Mouse (Mus musculus) hindbrain, embryonic 13.5 days (tissue): ENCODE results near the gene Akap6. TPM values are rescaled to one million over a fixed set of nuclear protein-coding genes. Genes with fewer than 3 reads are reported as not detected.

Source experiments
- ATAC-seq: fragments of 200-750 bp; cut with Nextera tagmentation; 2 replicates; pipeline ENCODE4 v1.8.0; 2017; ENCODE audit warnings: moderate TSS enrichment; ENCODE audit not compliant: low FRiP score
- H3K27ac ChIP-seq: fragments of 300-500 bp; sonication (generic); 2 replicates; pipeline ENCODE4 v1.5.1; 2015; ENCODE audit warnings: inconsistent platforms, mild to moderate bottlenecking, moderate library complexity
- H3K27me3 ChIP-seq: fragments of 300-500 bp; sonication (generic); 2 replicates; pipeline ENCODE4 v1.6.1; 2015; ENCODE audit warnings: mild to moderate bottlenecking, inconsistent platforms
- H3K36me3 ChIP-seq: fragments of 300-500 bp; sonication (generic); 2 replicates; pipeline ENCODE4 v1.6.1; 2015; ENCODE audit warnings: mild to moderate bottlenecking, inconsistent platforms
- H3K4me1 ChIP-seq: fragments of 300-500 bp; sonication (generic); replicated peaks from 2 replicates; pipeline ENCODE4 v1.6.1; 2015; ENCODE audit warnings: inconsistent platforms
- H3K4me2 ChIP-seq: fragments of 300-500 bp; sonication (generic); 2 replicates; pipeline ENCODE4 v1.6.1; 2015; ENCODE audit warnings: inconsistent platforms, mild to moderate bottlenecking, moderate library complexity
- H3K4me3 ChIP-seq: fragments of 300-500 bp; sonication (generic); 2 replicates; pipeline ENCODE4 v1.5.1; 2015; ENCODE audit warnings: mild to moderate bottlenecking, inconsistent platforms
- H3K9ac ChIP-seq: fragments of 300-500 bp; sonication (generic); 2 replicates; pipeline ENCODE4 v1.6.1; 2015; ENCODE audit warnings: mild to moderate bottlenecking, inconsistent platforms
- H3K9me3 ChIP-seq: fragments of 300-500 bp; sonication (generic); 2 replicates; pipeline ENCODE4 v1.6.1; 2016; ENCODE audit warnings: inconsistent platforms
- WGBS: fragments of 180-500 bp; shearing (Covaris S2); methylation state at CpG from one replicate; pipeline ENCODE4 v1.1.7; 2015; 5-methylcytosine and 5-hydroxymethylcytosine counted together
- polyA plus RNA-seq: library from polyadenylated mRNA; unstranded; fragments of >200 nt; fragmentation: Nextera tagmentation; extraction: Ambion mirVana; gene quantifications from 2 replicates; pipeline ENCODE4 v1.2.1, GENCODE M21; 2015

Gene Akap6
- polyA plus RNA-seq, 1 experiment from 2014 or later: 31.3 TPM

DNA sequence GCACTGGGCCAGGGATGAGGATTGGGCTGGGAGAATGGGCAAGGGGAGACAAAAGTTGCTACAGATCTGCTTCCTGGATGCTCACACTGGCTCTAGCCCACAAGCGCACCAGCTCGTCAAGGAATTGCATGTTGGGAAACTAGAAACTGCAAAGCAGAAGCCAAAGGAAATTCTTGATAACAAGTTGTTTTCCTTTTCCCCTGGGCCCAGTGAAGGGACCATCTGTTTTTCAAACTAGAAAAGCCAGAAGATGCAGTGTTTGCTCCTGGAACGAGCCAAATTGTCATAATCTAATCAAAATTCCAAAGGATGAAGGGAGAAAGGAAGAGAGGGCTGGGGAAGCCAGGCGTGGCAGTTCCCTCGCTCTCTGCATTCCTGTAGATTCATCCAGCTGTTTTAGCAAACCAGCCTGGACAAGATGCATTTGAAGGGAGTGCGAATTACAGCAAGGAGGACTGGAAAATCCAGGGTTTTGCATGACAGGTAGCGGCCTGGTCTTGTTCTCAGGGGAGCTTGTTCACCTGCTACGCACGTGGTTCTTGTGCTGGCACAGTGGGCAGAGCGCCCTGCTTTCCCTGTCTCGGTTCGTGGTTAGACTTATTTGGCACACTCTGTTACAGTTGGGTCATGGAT is 136.8 kb downstream of the Akap6 start:
- 59% methylated on average over 12 of the region's 12 CpGs for WGBS
- H3K36me3 ChIP-seq: no peaks in the 10 kb centered on the region
- no peaks in the 10 kb centered on the region for H3K27me3 ChIP-seq
- peak overlapping the region; percentile 84 for H3K27ac ChIP-seq
- peaks cover 47% of the 10 kb centered on the region for H3K4me1 ChIP-seq
- H3K9me3 ChIP-seq: no peaks in the 10 kb centered on the region
- H3K9ac ChIP-seq: no peak overlapping the region
- no peak overlapping the region for H3K4me2 ChIP-seq
- ATAC-seq: peak; percentile 31; the same call in 1 of the 2 replicates
- no peak overlapping the region for H3K4me3 ChIP-seq

DNA sequence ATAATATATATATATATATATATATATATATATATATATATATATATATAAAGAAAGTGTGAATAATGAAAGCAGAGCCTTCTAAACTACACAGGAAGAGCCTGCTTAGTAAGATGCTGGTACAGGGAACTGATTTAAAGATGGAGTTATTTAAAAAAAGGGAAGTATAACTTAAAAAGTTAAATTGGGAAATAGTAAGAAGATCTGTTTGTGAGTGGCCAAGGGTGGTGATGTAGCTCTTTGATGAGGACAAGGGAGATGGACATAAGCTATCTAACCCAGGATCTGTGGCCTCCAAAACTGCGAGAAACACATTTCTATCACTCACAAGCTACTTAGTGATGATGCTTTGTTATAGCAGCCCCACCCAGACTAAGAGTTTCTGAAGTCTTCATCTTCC is 146.8 kb downstream of the Akap6 start:
- H3K4me1 ChIP-seq: peaks cover 28% of the 10 kb centered on the region
- H3K9me3 ChIP-seq: no peaks in the 10 kb centered on the region
- no peaks in the 10 kb centered on the region for H3K27me3 ChIP-seq
- no peak overlapping the region for H3K4me2 ChIP-seq
- H3K4me3 ChIP-seq: no peak overlapping the region
- no peak overlapping the region for H3K9ac ChIP-seq
- ATAC-seq: no peak
- no peak overlapping the region for H3K27ac ChIP-seq
- WGBS: 97% methylated on average over 1 of the region's 1 CpGs
- no peaks in the 10 kb centered on the region for H3K36me3 ChIP-seq

DNA sequence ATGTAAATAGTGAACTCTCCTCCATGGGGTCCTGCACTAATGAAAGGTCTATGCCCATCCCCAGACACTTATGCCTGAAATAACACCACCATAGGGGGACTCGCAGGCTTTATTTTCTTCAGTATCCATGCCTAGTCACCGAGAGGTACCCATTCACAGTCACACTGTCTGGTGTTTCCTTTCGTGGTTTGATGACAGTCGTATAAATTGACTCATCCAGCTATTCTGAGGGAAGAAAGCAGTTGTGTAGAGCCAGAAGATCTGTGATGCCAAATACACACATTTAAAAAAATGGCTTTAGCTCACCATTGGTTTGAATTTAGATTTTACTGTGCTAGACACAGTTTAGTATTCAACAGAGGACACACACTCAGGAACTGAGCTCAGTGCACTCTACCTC is 147.8 kb downstream of the Akap6 start:
- H3K4me2 ChIP-seq: no peak overlapping the region
- no peak overlapping the region for H3K9ac ChIP-seq
- 82% methylated on average over 4 of the region's 4 CpGs for WGBS
- H3K9me3 ChIP-seq: no peaks in the 10 kb centered on the region
- H3K4me3 ChIP-seq: no peak overlapping the region
- peak overlapping the region; percentile 50; the same call in 1 of the 2 replicates for H3K27ac ChIP-seq
- ATAC-seq: no peak
- no peaks in the 10 kb centered on the region for H3K36me3 ChIP-seq
- H3K4me1 ChIP-seq: peaks cover 32% of the 10 kb centered on the region
- H3K27me3 ChIP-seq: no peaks in the 10 kb centered on the region

DNA sequence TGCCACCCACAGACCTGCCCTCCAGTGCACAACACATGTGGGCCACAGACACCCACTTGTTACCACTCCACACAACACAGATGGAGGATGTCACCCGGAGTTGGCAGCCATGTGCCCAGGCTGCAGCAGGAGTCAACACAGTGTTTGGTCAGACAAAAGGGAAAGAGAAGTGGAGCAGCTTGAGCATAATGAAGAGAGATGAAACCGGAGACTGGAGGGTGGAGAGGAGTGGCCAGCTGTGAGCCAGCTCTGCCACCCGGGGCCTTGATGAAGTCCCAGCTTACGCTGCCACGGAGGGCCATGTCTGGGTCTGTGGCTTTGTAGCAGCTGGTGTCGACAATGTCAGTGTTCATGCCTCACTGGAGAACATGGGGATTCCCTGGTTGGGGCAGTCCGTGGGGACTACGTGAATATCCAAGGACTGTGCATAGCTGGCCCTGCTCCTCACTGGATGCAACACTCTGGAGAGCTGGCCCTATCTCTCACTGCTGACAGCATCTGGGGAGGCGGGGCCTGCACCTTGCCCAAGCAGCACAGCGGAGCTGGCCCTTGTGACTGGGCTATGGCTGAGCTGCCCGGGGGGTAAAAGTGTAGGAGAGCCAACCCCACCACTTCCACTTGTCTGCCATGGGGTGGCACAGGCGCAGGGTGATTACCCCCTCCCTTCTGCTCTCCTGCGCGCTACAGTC is 148.8 kb downstream of the Akap6 start:
- ATAC-seq: peak; percentile 91
- Histone ChIP-seq H3K27me3 (no peaks in the 10 kb centered on the region), H3K4me1 (peaks cover 32% of the 10 kb centered on the region), H3K4me2 (no peak overlapping the region), H3K27ac (peak overlapping the region; percentile 65), H3K9ac (no peak overlapping the region), H3K9me3 (no peaks in the 10 kb centered on the region), H3K4me3 (no peak overlapping the region), H3K36me3 (no peaks in the 10 kb centered on the region)
- WGBS: 33% methylated on average over 14 of the region's 14 CpGs

DNA sequence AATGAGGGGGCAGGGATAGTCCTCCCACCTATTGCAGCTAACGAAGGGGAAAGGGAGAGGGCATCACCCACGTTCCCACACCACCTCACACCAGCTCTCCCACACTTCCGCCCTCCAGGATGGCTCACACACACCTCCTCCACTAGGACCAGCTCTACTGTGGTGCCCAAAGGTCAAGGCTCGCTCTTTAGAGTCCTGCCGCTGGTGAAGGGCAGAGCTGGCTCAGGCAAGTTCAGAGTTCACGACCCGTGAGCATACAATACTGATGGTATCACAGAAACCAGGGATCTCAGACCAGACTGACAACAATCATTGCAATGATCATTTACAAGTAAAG is 149.3 kb downstream of the Akap6 start:
- WGBS: 52% methylated on average over 7 of the region's 7 CpGs
- Histone ChIP-seq H3K4me1 (peaks cover 36% of the 10 kb centered on the region), H3K27me3 (no peaks in the 10 kb centered on the region), H3K9me3 (no peaks in the 10 kb centered on the region), H3K27ac (peak overlapping the region; percentile 65), H3K36me3 (no peaks in the 10 kb centered on the region), H3K9ac (no peak overlapping the region), H3K4me2 (no peak overlapping the region), H3K4me3 (no peak overlapping the region)
- peak; percentile 49 for ATAC-seq

DNA sequence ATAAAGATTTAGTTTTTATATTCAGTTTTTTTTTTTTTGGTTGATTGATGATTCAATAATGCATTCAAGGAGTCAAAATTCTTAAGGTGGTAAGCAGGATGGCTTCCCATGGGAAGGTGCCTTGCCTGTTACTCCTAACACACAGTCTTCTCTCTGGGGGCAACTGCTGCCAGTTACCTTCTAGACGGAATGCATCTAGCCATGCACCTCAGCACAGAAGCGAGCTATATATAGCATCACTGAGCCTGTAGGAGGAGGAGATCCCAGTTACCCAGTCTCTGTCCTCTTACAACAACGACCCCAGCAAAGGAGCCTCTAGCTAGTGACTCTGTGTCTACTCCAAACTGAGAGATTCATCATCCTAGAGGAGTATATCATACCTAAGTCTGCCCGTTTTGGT is 150.1 kb downstream of the Akap6 start:
- Histone ChIP-seq H3K9me3 (no peaks in the 10 kb centered on the region), H3K4me2 (no peak overlapping the region), H3K4me1 (peaks cover 43% of the 10 kb centered on the region), H3K27ac (no peak overlapping the region), H3K36me3 (no peaks in the 10 kb centered on the region), H3K27me3 (no peaks in the 10 kb centered on the region), H3K9ac (no peak overlapping the region), H3K4me3 (no peak overlapping the region)
- no peak for ATAC-seq
- WGBS: 80% methylated on average over 4 of the region's 4 CpGs

DNA sequence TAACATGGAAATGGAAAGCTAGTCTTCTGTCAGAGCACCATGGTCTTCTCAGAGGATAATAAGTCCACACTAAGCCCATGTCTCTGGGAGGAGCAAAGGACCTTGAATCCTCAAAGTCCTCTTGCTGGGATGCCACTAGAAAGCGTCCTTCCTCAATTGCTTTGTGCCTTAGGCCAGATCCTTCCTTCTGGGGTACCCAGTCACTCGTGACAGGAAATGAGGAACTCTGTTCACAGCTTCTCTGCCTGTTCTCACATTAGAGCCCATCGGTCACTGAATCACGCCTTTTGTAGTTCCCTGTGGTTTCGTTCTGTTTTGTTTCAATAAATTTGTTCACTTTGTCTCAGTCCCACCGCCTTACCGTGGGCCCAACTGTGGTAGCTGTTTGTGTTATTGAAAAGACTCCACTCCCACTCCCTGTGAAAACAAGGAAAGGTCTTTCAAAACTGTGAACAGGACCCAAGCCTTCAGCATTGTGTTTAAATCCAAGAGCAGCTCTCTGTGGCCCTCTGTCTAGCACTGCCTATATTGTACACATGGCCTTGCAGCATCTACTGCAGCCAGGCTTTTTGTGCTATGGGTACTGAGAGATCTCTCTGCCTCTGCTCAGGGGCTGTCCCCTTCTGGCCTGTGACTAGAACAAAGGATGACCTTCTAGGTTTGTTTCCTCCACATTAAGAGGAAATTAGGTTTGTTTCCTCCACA is 151.3 kb downstream of the Akap6 start:
- Histone ChIP-seq H3K4me3 (no peak overlapping the region), H3K9ac (no peak overlapping the region), H3K9me3 (no peaks in the 10 kb centered on the region), H3K36me3 (no peaks in the 10 kb centered on the region), H3K27me3 (no peaks in the 10 kb centered on the region), H3K27ac (peak overlapping the region; percentile 52; the same call in 1 of the 2 replicates), H3K4me1 (peaks cover 44% of the 10 kb centered on the region), H3K4me2 (no peak overlapping the region)
- ATAC-seq: no peak
- 50% methylated on average over 7 of the region's 7 CpGs for WGBS

DNA sequence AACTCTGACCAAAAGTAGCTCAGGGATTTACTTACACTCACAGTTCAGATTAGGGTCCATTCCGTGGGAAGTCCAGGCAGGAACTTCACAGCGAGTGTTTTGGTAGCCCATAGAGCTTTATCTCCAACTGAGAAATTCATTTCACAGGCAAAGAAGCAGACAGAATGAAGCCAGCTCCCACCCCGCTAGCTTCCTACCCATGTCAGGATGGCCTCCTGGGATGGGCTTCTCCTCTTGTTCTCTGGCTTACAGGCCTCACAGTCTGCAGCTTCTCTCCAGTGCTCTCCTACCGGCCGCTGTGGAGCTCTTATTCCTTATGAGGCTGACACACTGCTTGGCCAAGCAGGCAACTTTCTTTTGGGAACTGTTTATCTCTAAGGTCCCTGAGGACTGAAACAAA is 152.0 kb downstream of the Akap6 start:
- ATAC-seq: no peak
- Histone ChIP-seq H3K36me3 (no peaks in the 10 kb centered on the region), H3K4me2 (no peak overlapping the region), H3K27me3 (no peaks in the 10 kb centered on the region), H3K4me3 (no peak overlapping the region), H3K27ac (peak overlapping the region; percentile 52; the same call in 1 of the 2 replicates), H3K9ac (no peak overlapping the region), H3K9me3 (no peaks in the 10 kb centered on the region), H3K4me1 (peaks cover 44% of the 10 kb centered on the region)
- WGBS: 74% methylated on average over 5 of the region's 5 CpGs

DNA sequence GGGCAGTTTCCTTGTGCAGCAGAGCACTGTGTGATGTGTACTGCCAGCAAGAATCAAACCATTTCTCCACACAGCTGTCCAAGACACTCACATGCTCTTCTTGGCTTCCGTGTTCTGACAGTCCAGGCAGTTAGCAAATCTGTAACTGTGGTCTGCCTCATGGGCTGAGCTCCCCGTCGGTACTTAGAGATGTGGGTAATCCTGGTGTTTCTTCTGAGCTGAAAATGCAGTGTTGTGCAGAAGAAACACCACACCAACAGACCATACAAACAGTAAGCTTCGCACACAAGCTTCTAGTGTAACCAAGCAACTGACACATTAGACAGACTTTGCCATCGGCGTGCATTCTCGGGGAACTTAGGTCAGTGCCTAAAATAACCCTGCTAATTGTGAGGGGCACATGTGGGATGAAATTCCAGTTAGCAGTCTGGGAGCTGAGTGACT is 155.1 kb downstream of the Akap6 start:
- no peaks in the 10 kb centered on the region for H3K27me3 ChIP-seq
- no peak overlapping the region for H3K27ac ChIP-seq
- H3K4me2 ChIP-seq: no peak overlapping the region
- H3K36me3 ChIP-seq: no peaks in the 10 kb centered on the region
- WGBS: 78% methylated on average over 7 of the region's 7 CpGs
- H3K9me3 ChIP-seq: no peaks in the 10 kb centered on the region
- no peak overlapping the region for H3K9ac ChIP-seq
- H3K4me1 ChIP-seq: peaks cover 35% of the 10 kb centered on the region
- no peak for ATAC-seq
- no peak overlapping the region for H3K4me3 ChIP-seq

DNA sequence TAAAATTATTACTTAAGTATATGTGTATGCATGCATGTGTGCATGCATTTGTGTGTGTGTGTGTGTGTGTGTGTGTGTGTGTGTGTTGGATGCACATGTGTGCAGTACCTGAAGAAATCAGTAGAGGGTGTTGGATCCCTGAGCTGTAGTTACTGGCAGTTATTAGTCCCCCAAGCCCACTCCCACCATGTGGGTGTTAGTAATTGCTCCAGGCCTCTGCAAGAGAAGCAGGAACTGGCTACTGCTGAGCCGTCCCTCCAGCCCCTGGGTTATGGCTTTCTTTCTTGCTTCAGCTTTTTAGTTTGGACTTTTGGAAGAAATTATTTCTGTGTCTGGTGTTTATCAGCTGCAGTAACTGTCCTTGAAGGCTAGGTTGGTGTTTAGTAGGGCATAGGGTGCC is 156.9 kb downstream of the Akap6 start:
- Histone ChIP-seq H3K27me3 (no peaks in the 10 kb centered on the region), H3K9ac (no peak overlapping the region), H3K9me3 (no peaks in the 10 kb centered on the region), H3K4me2 (no peak overlapping the region), H3K27ac (no peak overlapping the region), H3K36me3 (no peaks in the 10 kb centered on the region), H3K4me1 (peaks cover 20% of the 10 kb centered on the region), H3K4me3 (no peak overlapping the region)
- no peak for ATAC-seq
- 92% methylated on average over 1 of the region's 1 CpGs for WGBS

DNA sequence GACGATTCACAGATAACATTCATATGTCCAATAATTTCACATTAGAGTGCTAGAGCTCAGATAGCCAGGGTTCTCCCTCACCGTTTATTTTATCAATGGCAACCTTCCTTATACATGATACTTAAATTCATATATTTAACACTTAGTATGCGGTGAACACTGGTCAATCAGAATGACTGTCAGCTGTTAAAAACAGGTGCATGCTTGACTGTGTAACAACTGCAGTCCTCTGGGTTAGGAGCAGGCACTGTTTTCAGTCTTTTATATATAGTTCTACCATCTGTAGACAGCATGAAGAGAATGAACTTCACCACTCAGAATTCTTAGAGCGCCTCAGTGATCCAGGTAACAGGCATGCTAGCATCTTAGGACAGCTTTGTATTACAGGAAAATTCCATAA is 158.1 kb downstream of the Akap6 start:
- peaks cover 16% of the 10 kb centered on the region for H3K4me1 ChIP-seq
- WGBS: 94% methylated on average over 4 of the region's 4 CpGs
- H3K9me3 ChIP-seq: no peaks in the 10 kb centered on the region
- no peaks in the 10 kb centered on the region for H3K36me3 ChIP-seq
- no peak for ATAC-seq
- no peak overlapping the region for H3K4me2 ChIP-seq
- no peaks in the 10 kb centered on the region for H3K27me3 ChIP-seq
- no peak overlapping the region for H3K9ac ChIP-seq
- no peak overlapping the region for H3K4me3 ChIP-seq
- H3K27ac ChIP-seq: no peak overlapping the region

DNA sequence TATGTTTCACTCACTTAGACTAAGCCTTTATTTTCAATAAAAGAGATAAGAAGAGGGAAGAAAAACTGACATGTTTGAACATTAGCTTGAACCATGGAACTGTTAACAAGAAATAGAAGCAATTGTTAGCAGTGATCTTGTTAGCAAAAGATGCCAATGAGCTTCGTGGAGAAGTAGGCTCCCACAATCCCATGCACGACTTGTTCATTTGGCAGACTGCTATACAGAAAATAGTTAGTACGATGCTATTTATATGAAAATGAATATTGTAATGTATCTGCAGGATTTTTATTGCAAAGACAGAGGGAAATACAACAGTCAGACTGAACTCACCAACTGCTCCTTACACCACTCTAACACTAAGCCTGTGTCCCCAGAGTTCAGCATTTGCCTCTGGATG is 162.7 kb downstream of the Akap6 start:
- H3K27ac ChIP-seq: no peak overlapping the region

More for the DNA sequence above, 162.7 kb downstream of the Akap6 start:
- Histone ChIP-seq H3K9ac (no peak overlapping the region), H3K36me3 (peaks cover 5% of the 10 kb centered on the region; the same call in 1 of the 2 replicates), H3K4me2 (no peak overlapping the region), H3K27me3 (no peaks in the 10 kb centered on the region), H3K4me1 (peaks cover 5% of the 10 kb centered on the region), H3K9me3 (peaks cover 3% of the 10 kb centered on the region; the same call in 1 of the 2 replicates), H3K4me3 (no peak overlapping the region)
- WGBS: 80% methylated on average over 3 of the region's 3 CpGs
- ATAC-seq: no peak
